Mouse (Mus musculus): ENCODE results near the gene Pla1a. TPM values are rescaled to one million over a fixed set of nuclear protein-coding genes. Genes with fewer than 3 reads are reported as not detected.

The Pla1a gene
- polyA plus RNA-seq, 1 experiment from 2014 or later, result 0.38 TPM

- no peaks in the 10 kb centered on the region for H3K27me3 ChIP-seq (ENCODE audit: control insufficient read depth, insufficient read depth, low read length)
- H3K4me3 ChIP-seq (replicated peaks; ENCODE audit: low read depth, low read length), result no peak overlapping the region
- 91% methylated on average over 10 of the region's 10 CpGs for WGBS
- H3K4me1 ChIP-seq (ENCODE audit: control insufficient read depth, insufficient read depth, low read length), result no peaks in the 10 kb centered on the region
- H3K27ac ChIP-seq (replicated peaks; ENCODE audit: low read depth, low read length), result no peak overlapping the region
- DNase-seq, result no peak
- no peak overlapping the region for H3K9ac ChIP-seq (replicated peaks; ENCODE audit: low read length)
- no peak for ATAC-seq (ENCODE audit: low FRiP score, low TSS enrichment)
- no peak overlapping the region for H3K4me2 ChIP-seq (ENCODE audit: low read length)
- H3K9me3 ChIP-seq (ENCODE audit: control insufficient read depth, low read length), result no peaks in the 10 kb centered on the region
- no peaks in the 10 kb centered on the region for H3K36me3 ChIP-seq (ENCODE audit: control insufficient read depth, insufficient read depth, low read length)
Observed at GRCm38 (mm10) chr16:38365390-38365789, 67.6 kb downstream of the Pla1a start.

- DNase-seq (no peak), ATAC-seq (ENCODE audit: low FRiP score, low TSS enrichment) (no peak)
- Histone ChIP-seq H3K4me2 (ENCODE audit: low read length) (no peak overlapping the region), H3K4me1 (ENCODE audit: control insufficient read depth, insufficient read depth, low read length) (0 out of 2 replicates have a peak, but pooled peaks cover 2% of the 10 kb centered on the region), H3K4me3 (replicated peaks; ENCODE audit: low read depth, low read length) (no peak overlapping the region), H3K9me3 (ENCODE audit: control insufficient read depth, low read length) (no peaks in the 10 kb centered on the region), H3K27ac (replicated peaks; ENCODE audit: low read depth, low read length) (no peak overlapping the region), H3K36me3 (ENCODE audit: control insufficient read depth, insufficient read depth, low read length) (no peaks in the 10 kb centered on the region), H3K27me3 (ENCODE audit: control insufficient read depth, insufficient read depth, low read length) (no peaks in the 10 kb centered on the region), H3K9ac (replicated peaks; ENCODE audit: low read length) (no peak overlapping the region)
- 90% methylated on average over 7 of the region's 7 CpGs for WGBS
Observed at GRCm38 (mm10) chr16:38363657-38364056, 69.3 kb downstream of the Pla1a start.

- no peaks in the 10 kb centered on the region for H3K36me3 ChIP-seq (ENCODE audit: control insufficient read depth, insufficient read depth, low read length)
- no peak overlapping the region for H3K9ac ChIP-seq (replicated peaks; ENCODE audit: low read length)
- 90% methylated on average over 3 of the region's 3 CpGs for WGBS
- 0 out of 2 replicates have a peak, but pooled peaks cover 2% of the 10 kb centered on the region for H3K4me1 ChIP-seq (ENCODE audit: control insufficient read depth, insufficient read depth, low read length)
- no peak for DNase-seq
- H3K27ac ChIP-seq (replicated peaks; ENCODE audit: low read depth, low read length), result no peak overlapping the region
- H3K27me3 ChIP-seq (ENCODE audit: control insufficient read depth, insufficient read depth, low read length), result no peaks in the 10 kb centered on the region
- H3K4me3 ChIP-seq (replicated peaks; ENCODE audit: low read depth, low read length), result no peak overlapping the region
- H3K4me2 ChIP-seq (ENCODE audit: low read length), result no peak overlapping the region
- H3K9me3 ChIP-seq (ENCODE audit: control insufficient read depth, low read length), result no peaks in the 10 kb centered on the region
- no peak for ATAC-seq (ENCODE audit: low FRiP score, low TSS enrichment)
Observed at GRCm38 (mm10) chr16:38363256-38363595, 69.7 kb downstream of the Pla1a start.

- Histone ChIP-seq H3K27ac (replicated peaks; ENCODE audit: low read depth, low read length) (no peak overlapping the region), H3K9me3 (ENCODE audit: control insufficient read depth, low read length) (no peaks in the 10 kb centered on the region), H3K36me3 (ENCODE audit: control insufficient read depth, insufficient read depth, low read length) (no peaks in the 10 kb centered on the region), H3K4me2 (ENCODE audit: low read length) (no peak overlapping the region), H3K27me3 (ENCODE audit: control insufficient read depth, insufficient read depth, low read length) (no peaks in the 10 kb centered on the region), H3K4me1 (ENCODE audit: control insufficient read depth, insufficient read depth, low read length) (0 out of 2 replicates have a peak, but pooled peaks cover 2% of the 10 kb centered on the region), H3K9ac (replicated peaks; ENCODE audit: low read length) (no peak overlapping the region), H3K4me3 (replicated peaks; ENCODE audit: low read depth, low read length) (no peak overlapping the region)
- no peak for ATAC-seq (ENCODE audit: low FRiP score, low TSS enrichment)
- 88% methylated on average over 20 of the region's 20 CpGs for WGBS
- DNase-seq, result no peak
Observed at GRCm38 (mm10) chr16:38362493-38363255, 70.3 kb downstream of the Pla1a start.

GRCm38 (mm10) chr16:38361933-38362332, 71.0 kb downstream of the Pla1a start, which contains the start of gene Popdc2:
Gene Popdc2, plus strand, starts transcription at chr16:38362209.
- H3K4me2 ChIP-seq (ENCODE audit: low read length), result no peak within 1 kb of the TSS
- H3K27ac ChIP-seq (replicated peaks; ENCODE audit: low read depth, low read length), result no peak within 1 kb of the TSS
- no peak within 1 kb of the TSS for H3K9ac ChIP-seq (replicated peaks; ENCODE audit: low read length)
- no peaks in the 10 kb centered on the region for H3K9me3 ChIP-seq (ENCODE audit: control insufficient read depth, low read length)
- DNase-seq (no peak), ATAC-seq (ENCODE audit: low FRiP score, low TSS enrichment) (no peak)
- no peaks in the 10 kb centered on the region for H3K27me3 ChIP-seq (ENCODE audit: control insufficient read depth, insufficient read depth, low read length)
- WGBS, result 74% methylated on average over 10 of the region's 10 CpGs
- no peaks in the 10 kb centered on the region for H3K36me3 ChIP-seq (ENCODE audit: control insufficient read depth, insufficient read depth, low read length)
- 0 out of 2 replicates have a peak, but pooled peaks cover 2% of the 10 kb centered on the region for H3K4me1 ChIP-seq (ENCODE audit: control insufficient read depth, insufficient read depth, low read length)
- no peak within 1 kb of the TSS for H3K4me3 ChIP-seq (replicated peaks; ENCODE audit: low read depth, low read length)

GRCm38 (mm10) chr16:38360317-38360716, 72.6 kb downstream of the Pla1a start:
- WGBS, result 10% methylated on average over 2 of the region's 2 CpGs

GRCm38 (mm10) chr16:38359857-38360256, 73.1 kb downstream of the Pla1a start:
- H3K36me3 ChIP-seq (ENCODE audit: control insufficient read depth, insufficient read depth, low read length), result no peaks in the 10 kb centered on the region
- WGBS, result 79% methylated on average over 3 of the region's 3 CpGs
- 0 out of 2 replicates have a peak, but pooled peaks cover 2% of the 10 kb centered on the region for H3K4me1 ChIP-seq (ENCODE audit: control insufficient read depth, insufficient read depth, low read length)
- no peaks in the 10 kb centered on the region for H3K27me3 ChIP-seq (ENCODE audit: control insufficient read depth, insufficient read depth, low read length)
- no peak overlapping the region for H3K9ac ChIP-seq (replicated peaks; ENCODE audit: low read length)
- no peaks in the 10 kb centered on the region for H3K9me3 ChIP-seq (ENCODE audit: control insufficient read depth, low read length)
- H3K27ac ChIP-seq (replicated peaks; ENCODE audit: low read depth, low read length), result no peak overlapping the region
- no peak for DNase-seq
- no peak overlapping the region for H3K4me3 ChIP-seq (replicated peaks; ENCODE audit: low read depth, low read length)
- H3K4me2 ChIP-seq (ENCODE audit: low read length), result no peak overlapping the region
- ATAC-seq (ENCODE audit: low FRiP score, low TSS enrichment), result no peak

More at GRCm38 (mm10) chr16:38360317-38360716, 72.6 kb downstream of the Pla1a start:
- Histone ChIP-seq H3K4me2 (ENCODE audit: low read length) (no peak overlapping the region), H3K36me3 (ENCODE audit: control insufficient read depth, insufficient read depth, low read length) (no peaks in the 10 kb centered on the region), H3K4me3 (replicated peaks; ENCODE audit: low read depth, low read length) (no peak overlapping the region), H3K9ac (replicated peaks; ENCODE audit: low read length) (no peak overlapping the region), H3K4me1 (ENCODE audit: control insufficient read depth, insufficient read depth, low read length) (0 out of 2 replicates have a peak, but pooled peaks cover 2% of the 10 kb centered on the region), H3K27ac (replicated peaks; ENCODE audit: low read depth, low read length) (no peak overlapping the region), H3K27me3 (ENCODE audit: control insufficient read depth, insufficient read depth, low read length) (no peaks in the 10 kb centered on the region), H3K9me3 (ENCODE audit: control insufficient read depth, low read length) (no peaks in the 10 kb centered on the region)
- peak; percentile 32 for DNase-seq
- no peak for ATAC-seq (ENCODE audit: low FRiP score, low TSS enrichment)

- H3K27me3 ChIP-seq (ENCODE audit: control insufficient read depth, insufficient read depth, low read length), result no peaks in the 10 kb centered on the region
- H3K4me3 ChIP-seq (replicated peaks; ENCODE audit: low read depth, low read length), result no peak overlapping the region
- 0 out of 2 replicates have a peak, but pooled peaks cover 2% of the 10 kb centered on the region for H3K4me1 ChIP-seq (ENCODE audit: control insufficient read depth, insufficient read depth, low read length)
- ATAC-seq (ENCODE audit: low FRiP score, low TSS enrichment), result no peak
- DNase-seq, result no peak
- H3K9me3 ChIP-seq (ENCODE audit: control insufficient read depth, low read length), result no peaks in the 10 kb centered on the region
- no peak overlapping the region for H3K4me2 ChIP-seq (ENCODE audit: low read length)
- no peak overlapping the region for H3K9ac ChIP-seq (replicated peaks; ENCODE audit: low read length)
- no peak overlapping the region for H3K27ac ChIP-seq (replicated peaks; ENCODE audit: low read depth, low read length)
- WGBS, result 95% methylated on average over 2 of the region's 2 CpGs
- no peaks in the 10 kb centered on the region for H3K36me3 ChIP-seq (ENCODE audit: control insufficient read depth, insufficient read depth, low read length)
Observed at GRCm38 (mm10) chr16:38359241-38359640, 73.7 kb downstream of the Pla1a start.

GRCm38 (mm10) chr16:38358256-38358812, 74.6 kb downstream of the Pla1a start:
- no peak for ATAC-seq (ENCODE audit: low FRiP score, low TSS enrichment)
- Histone ChIP-seq H3K9ac (replicated peaks; ENCODE audit: low read length) (no peak overlapping the region), H3K36me3 (ENCODE audit: control insufficient read depth, insufficient read depth, low read length) (no peaks in the 10 kb centered on the region), H3K4me1 (ENCODE audit: control insufficient read depth, insufficient read depth, low read length) (0 out of 2 replicates have a peak, but pooled peaks cover 2% of the 10 kb centered on the region), H3K4me3 (replicated peaks; ENCODE audit: low read depth, low read length) (no peak overlapping the region), H3K27me3 (ENCODE audit: control insufficient read depth, insufficient read depth, low read length) (no peaks in the 10 kb centered on the region), H3K27ac (replicated peaks; ENCODE audit: low read depth, low read length) (no peak overlapping the region), H3K4me2 (ENCODE audit: low read length) (no peak overlapping the region), H3K9me3 (ENCODE audit: control insufficient read depth, low read length) (no peaks in the 10 kb centered on the region)
- WGBS, result 90% methylated on average over 6 of the region's 6 CpGs
- no peak for DNase-seq

All from midbrain, embryonic 14.5 days (tissue).